Mouse (Mus musculus): ENCODE measurements around the gene Myo1h. TPM values are rescaled to one million over a fixed set of nuclear protein-coding genes. Genes with fewer than 3 reads are reported as not detected.

Gene Myo1h
- total RNA-seq, 2 experiments from 2014 or later, result 1.7 to 2.5 TPM

- intact Hi-C loops (cut with DNase I), result loop anchor here (2.0 kb wide), 1 partner anchor 65 kb away; no protein-coding TSS in a partner anchor
- no peak for DNase-seq (ENCODE audit: low spot score in 2 of 2)
Measured at GRCm38 (mm10) chr5:114379763-114380162, 90.8 kb downstream of the Myo1h start.

- intact Hi-C loops (cut with DNase I), result loop anchor here (2.0 kb wide), 1 partner anchor 66 kb away; no protein-coding TSS in a partner anchor
- DNase-seq (ENCODE audit: low spot score in 2 of 2), result peak; percentile 83 to 84
Measured at GRCm38 (mm10) chr5:114380209-114381012, 91.4 kb downstream of the Myo1h start, which contains the start of the genes Kctd10 and Ube3b. Kctd10 (minus strand) TSS chr5:114380508. Ube3b (plus strand) TSS chr5:114380607.

DNA sequence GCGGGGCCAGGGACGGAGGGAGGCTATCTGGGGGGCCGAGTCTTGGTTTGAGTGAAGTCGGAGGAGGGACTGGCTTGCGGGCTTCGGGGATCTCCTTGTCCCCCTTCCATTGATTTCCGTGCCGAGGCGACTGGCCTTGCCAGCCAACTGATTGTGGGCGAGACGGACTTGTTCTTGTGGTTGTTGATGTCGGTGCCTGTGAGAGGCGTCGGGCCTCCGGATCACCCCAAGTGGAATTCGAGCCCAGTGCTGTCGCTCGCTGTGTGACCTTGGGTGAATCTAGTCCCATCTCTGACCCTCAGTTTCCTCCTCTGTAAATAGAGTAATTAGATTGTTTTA is 92.0 kb downstream of the Myo1h start:
- no peak for DNase-seq (ENCODE audit: low spot score in 2 of 2)
- intact Hi-C loops (cut with DNase I), result loop anchor here (2.0 kb wide), 1 partner anchor 66 kb away; no protein-coding TSS in a partner anchor

DNA sequence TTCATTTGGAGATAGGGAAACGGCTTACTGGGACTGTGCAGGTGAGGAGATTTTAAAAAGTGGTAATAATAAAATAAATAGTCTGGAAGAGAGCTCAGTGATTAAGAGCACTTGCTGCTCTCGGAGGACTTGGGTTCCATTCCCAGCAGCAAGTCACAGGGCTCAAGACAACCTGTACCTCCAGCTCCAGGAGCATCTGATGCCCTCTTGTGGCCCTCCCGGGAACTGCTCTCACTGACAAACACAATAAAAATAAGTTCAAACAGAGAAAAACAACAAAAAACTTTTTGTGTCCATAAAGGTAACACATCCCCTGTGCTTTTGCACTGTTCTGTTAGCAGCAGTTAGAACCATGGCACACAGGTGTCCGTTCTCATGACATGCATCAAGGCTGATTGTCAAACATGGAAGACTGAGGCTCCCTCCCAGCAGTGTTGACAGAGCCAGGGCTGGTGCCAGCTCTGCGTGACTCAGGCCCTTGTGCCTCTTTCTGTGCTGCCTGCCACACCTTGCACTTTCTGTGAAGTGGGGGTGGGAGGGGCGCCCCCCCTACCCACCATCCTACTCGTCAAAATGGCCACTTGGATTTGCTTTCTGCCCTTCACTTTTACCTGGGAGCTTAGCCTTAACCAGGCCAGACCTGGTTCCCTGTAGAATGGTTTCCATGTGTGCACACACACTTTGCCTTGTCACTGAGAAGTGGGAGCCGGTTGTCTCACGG is 94.4 kb downstream of the Myo1h start:
- intact Hi-C loops (cut with DNase I), result no loop called here
- no peak for DNase-seq (ENCODE audit: low spot score in 2 of 2)

DNA sequence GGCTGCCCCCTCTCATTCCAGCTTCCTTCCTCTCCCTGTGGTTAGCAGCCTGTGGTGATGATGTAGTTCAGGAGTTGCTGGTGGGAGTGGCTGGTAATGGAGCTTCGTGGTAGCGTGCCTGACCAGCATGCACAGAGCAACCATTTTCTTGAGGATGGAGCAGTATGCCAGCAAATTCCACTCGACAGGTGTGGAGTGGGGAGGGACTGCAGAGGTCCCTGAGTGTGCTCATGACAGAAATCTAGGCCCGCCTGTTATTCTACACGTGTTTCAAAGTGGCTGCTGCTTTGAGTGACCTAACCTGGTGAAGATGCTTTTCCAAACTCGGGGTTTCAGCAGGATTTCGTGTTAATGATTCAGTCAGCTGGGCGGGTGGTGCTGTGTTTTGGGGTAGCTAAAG is 95.5 kb downstream of the Myo1h start:
- DNase-seq (ENCODE audit: low spot score in 2 of 2), result no peak
- intact Hi-C loops (cut with DNase I), result no loop called here

GRCm38 (mm10) chr5:114393169-114393568 is 104.2 kb downstream of the Myo1h start:
- intact Hi-C loops (cut with DNase I), result no loop called here
- no peak for DNase-seq (ENCODE audit: low spot score in 2 of 2)

DNA sequence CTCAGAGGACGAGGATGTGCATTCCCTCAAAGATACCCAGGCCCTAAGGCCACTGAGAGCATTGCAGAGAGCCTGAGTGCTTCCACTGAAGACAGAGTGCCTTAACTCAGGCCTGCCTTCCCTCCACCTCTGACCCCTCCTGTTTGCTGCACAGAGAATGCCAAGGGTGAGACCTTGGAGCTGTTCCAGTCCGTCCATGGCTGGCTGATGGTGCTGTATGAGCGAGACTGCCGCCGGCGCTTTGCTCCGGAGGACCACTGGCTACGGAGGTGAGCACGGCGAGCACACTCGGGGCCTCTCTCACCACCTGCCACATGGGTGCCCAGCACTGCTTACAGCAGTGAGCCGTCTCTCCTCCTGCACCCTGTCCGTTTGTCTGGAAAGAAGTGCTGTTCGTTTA is 117.6 kb downstream of the Myo1h start:
- intact Hi-C loops (cut with DNase I), result no loop called here
- DNase-seq (ENCODE audit: low spot score in 2 of 2), result no peak

- DNase-seq (ENCODE audit: low spot score in 2 of 2), result no peak
Measured at GRCm38 (mm10) chr5:114407269-114407668, 118.3 kb downstream of the Myo1h start.

GRCm38 (mm10) chr5:114407810-114408209 is 118.8 kb downstream of the Myo1h start:
- DNase-seq (ENCODE audit: low spot score in 2 of 2), result no peak
- intact Hi-C loops (cut with DNase I), result no loop called here

More at GRCm38 (mm10) chr5:114407269-114407668, 118.3 kb downstream of the Myo1h start:
- intact Hi-C loops (cut with DNase I), result no loop called here

DNA sequence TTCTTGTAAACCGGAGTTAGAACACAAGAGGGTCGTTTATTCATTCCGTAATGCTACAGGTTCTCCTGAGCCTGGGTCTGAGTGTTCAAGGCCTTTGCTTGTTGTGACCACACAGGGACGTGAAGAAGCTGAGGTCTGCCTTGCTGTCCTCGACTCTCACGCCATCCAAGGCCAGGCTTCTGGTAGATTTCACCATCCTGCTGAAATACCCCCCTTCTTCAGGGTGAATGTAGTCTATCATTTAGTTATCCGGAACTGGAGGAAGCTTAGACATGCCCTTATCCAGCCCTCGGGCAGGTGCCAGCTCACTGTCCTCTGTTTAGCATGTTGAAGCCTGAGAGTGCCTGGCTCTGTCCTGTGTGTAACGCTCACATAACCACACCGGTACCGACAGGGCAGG is 119.9 kb downstream of the Myo1h start:
- intact Hi-C loops (cut with DNase I), result no loop called here
- no peak for DNase-seq (ENCODE audit: low spot score in 2 of 2)

GRCm38 (mm10) chr5:114410429-114410828 is 121.5 kb downstream of the Myo1h start:
- intact Hi-C loops (cut with DNase I), result no loop called here
- no peak for DNase-seq (ENCODE audit: low spot score in 2 of 2)

GRCm38 (mm10) chr5:114412361-114412998 is 123.5 kb downstream of the Myo1h start:
- DNase-seq (ENCODE audit: low spot score in 2 of 2), result no peak
- intact Hi-C loops (cut with DNase I), result no loop called here

- intact Hi-C loops (cut with DNase I), result no loop called here
- no peak for DNase-seq (ENCODE audit: low spot score in 2 of 2)
Measured at GRCm38 (mm10) chr5:114413067-114413735, 124.2 kb downstream of the Myo1h start.

Small RNAs within 50 kb of the gene (microRNA-seq; reads per million reads assigned to microRNA genes)
- gene Mir7027, result not detected

Other genes starting within 250 kb of the Myo1h start
- gene Usp30, start 223.7 kb upstream of the Myo1h start, total RNA-seq (2021), result 10 to 100 TPM; 38.5 to 42.0 TPM
- gene Svop, start 197.6 kb upstream of the Myo1h start, total RNA-seq (2021), result 100 to 1,000 TPM; 179 to 201 TPM
- 1 to 10 TPM; 6.0 to 7.4 TPM for gene Alkbh2, start 160.9 kb upstream of the Myo1h start, total RNA-seq (2021)
- gene Ung, start 158.8 kb upstream of the Myo1h start, total RNA-seq (2021), result 1 to 10 TPM; 3.3 to 5.3 TPM
- 1 to 10 TPM; 3.9 to 6.9 TPM for gene Acacb, start 142.6 kb upstream of the Myo1h start, total RNA-seq (2021)
- not detected for gene Foxn4, start 15.4 kb upstream of the Myo1h start, total RNA-seq (2021)
- 10 to 100 TPM; 48.7 to 53.0 TPM for gene Kctd10, start 91.3 kb downstream of the Myo1h start, total RNA-seq (2021)
- 10 to 100 TPM; 81.6 to 88.1 TPM for gene Ube3b, start 91.4 kb downstream of the Myo1h start, total RNA-seq (2021)
- gene Mmab, start 154.9 kb downstream of the Myo1h start, total RNA-seq (2021), result 10 to 100 TPM; 19.6 to 22.4 TPM
- 10 to 100 TPM; 23.8 to 30.0 TPM for gene Mvk, start 155.1 kb downstream of the Myo1h start, total RNA-seq (2021)